Mouse (Mus musculus) T-helper 2 cell (primary cell): Measurements from ENCODE around the gene Eif1.
"Not testable (repeated sequence)": the region's sequence is repeated elsewhere in the genome, so short reads cannot be mapped to it uniquely, and the experiment has no call there.

Experiments used
- in situ Hi-C: fragments of 300-600 bp; cut with MboI, MseI; formaldehyde crosslinking; loops from one replicate; pipeline ENCODE4 v1.15.1; 2025; ENCODE audit warnings: high pct_unique_total_duplicates

Eif1 gene

GRCm38 (mm10) chr11:100311656-100312055, 8.0 kb upstream of the Eif1 start:
- in situ Hi-C loops = no loop called here

GRCm38 (mm10) chr11:100312096-100312679, 7.5 kb upstream of the Eif1 start:
- in situ Hi-C loops = no loop called here

GRCm38 (mm10) chr11:100313424-100313823, 6.3 kb upstream of the Eif1 start:
- in situ Hi-C loops = no loop called here

GRCm38 (mm10) chr11:100315439-100315838, 4.2 kb upstream of the Eif1 start:
- in situ Hi-C loops = no loop called here

- in situ Hi-C loops = no loop called here
Observed at GRCm38 (mm10) chr11:100317826-100318380, 1.8 kb upstream of the Eif1 start.

GRCm38 (mm10) chr11:100318529-100319451, 895 bp upstream of the Eif1 start:
- in situ Hi-C loops = no loop called here

GRCm38 (mm10) chr11:100320172-100320630, 516 bp downstream of the Eif1 start:
- in situ Hi-C loops = no loop called here

GRCm38 (mm10) chr11:100320701-100321410, 1.2 kb downstream of the Eif1 start:
- in situ Hi-C loops = not testable (repeated sequence)

GRCm38 (mm10) chr11:100321479-100322305, 2.0 kb downstream of the Eif1 start:
- in situ Hi-C loops = not testable (repeated sequence)

GRCm38 (mm10) chr11:100322591-100323258, 3.0 kb downstream of the Eif1 start:
- in situ Hi-C loops = no loop called here

- in situ Hi-C loops = no loop called here
Observed at GRCm38 (mm10) chr11:100323578-100323977, 3.9 kb downstream of the Eif1 start.

- in situ Hi-C loops = no loop called here
Observed at GRCm38 (mm10) chr11:100325062-100325629, 5.5 kb downstream of the Eif1 start.

GRCm38 (mm10) chr11:100327316-100327715, 7.6 kb downstream of the Eif1 start:
- in situ Hi-C loops = no loop called here

GRCm38 (mm10) chr11:100327761-100328160, 8.1 kb downstream of the Eif1 start:
- in situ Hi-C loops = no loop called here

GRCm38 (mm10) chr11:100330235-100330634, 10.6 kb downstream of the Eif1 start:
- in situ Hi-C loops = no loop called here

GRCm38 (mm10) chr11:100330816-100331375, 11.2 kb downstream of the Eif1 start:
- in situ Hi-C loops = not testable (repeated sequence)

GRCm38 (mm10) chr11:100332766-100333515, 13.3 kb downstream of the Eif1 start:
- in situ Hi-C loops = no loop called here

- in situ Hi-C loops = no loop called here
Observed at GRCm38 (mm10) chr11:100333944-100334457, 14.3 kb downstream of the Eif1 start, which contains the start of gene Gast. Gene Gast (plus strand): TSS chr11:100334407.

- in situ Hi-C loops = no loop called here
Observed at GRCm38 (mm10) chr11:100335731-100336130, 16.0 kb downstream of the Eif1 start.
